Mouse (Mus musculus): Measurements from ENCODE around the gene C9orf72. TPM values are rescaled to one million over a fixed set of nuclear protein-coding genes. Genes with fewer than 3 reads are reported as not detected.
A peak's percentile ranks its signal among the peaks of the same experiment; 100 is the strongest.

Gene C9orf72
- polyA plus RNA-seq, 1 experiment from 2014 or later = 12.9 TPM

GRCm38 (mm10) chr4:35225141-35225733, 738 bp downstream of the C9orf72 start:
- Histone ChIP-seq H3K4me1 (ENCODE audit: control insufficient read depth, insufficient read depth, low read length) (0 out of 2 replicates have a peak, but pooled peaks cover 4% of the 10 kb centered on the region), H3K36me3 (ENCODE audit: control insufficient read depth, insufficient read depth, low read length) (no peaks in the 10 kb centered on the region), H3K4me3 (replicated peaks; ENCODE audit: low read length) (peak overlapping the region; percentile 98), H3K4me2 (ENCODE audit: low read depth, low read length) (peak overlapping the region; percentile 83), H3K9me3 (replicated peaks; ENCODE audit: control insufficient read depth, low read length) (no peaks in the 10 kb centered on the region), H3K27ac (ENCODE audit: low read length) (peak overlapping the region; percentile 80; the same call in 1 of the 2 replicates), H3K27me3 (ENCODE audit: control insufficient read depth, insufficient read depth, low read length) (no peaks in the 10 kb centered on the region), H3K9ac (ENCODE audit: low read length) (peak overlapping the region; percentile 96)
- under 1% methylated on average over 38 of the region's 40 CpGs for WGBS
- ATAC-seq (ENCODE audit: insufficient read depth, low FRiP score) = peak; percentile 61

- 0 out of 2 replicates have a peak, but pooled peaks cover 4% of the 10 kb centered on the region for H3K4me1 ChIP-seq (ENCODE audit: control insufficient read depth, insufficient read depth, low read length)
- no peaks in the 10 kb centered on the region for H3K9me3 ChIP-seq (replicated peaks; ENCODE audit: control insufficient read depth, low read length)
- no peak overlapping the region for H3K4me3 ChIP-seq (replicated peaks; ENCODE audit: low read length)
- no peak overlapping the region for H3K27ac ChIP-seq (ENCODE audit: low read length)
- no peaks in the 10 kb centered on the region for H3K36me3 ChIP-seq (ENCODE audit: control insufficient read depth, insufficient read depth, low read length)
- no peak overlapping the region for H3K4me2 ChIP-seq (ENCODE audit: low read depth, low read length)
- H3K27me3 ChIP-seq (ENCODE audit: control insufficient read depth, insufficient read depth, low read length) = no peaks in the 10 kb centered on the region
- 88% methylated on average over 4 of the region's 4 CpGs for WGBS
- no peak overlapping the region for H3K9ac ChIP-seq (ENCODE audit: low read length)
- no peak for ATAC-seq (ENCODE audit: insufficient read depth, low FRiP score)
Measured at GRCm38 (mm10) chr4:35224101-35224500, 1.9 kb downstream of the C9orf72 start.

GRCm38 (mm10) chr4:35223376-35223988, 2.5 kb downstream of the C9orf72 start:
- Histone ChIP-seq H3K27me3 (ENCODE audit: control insufficient read depth, insufficient read depth, low read length) (no peaks in the 10 kb centered on the region), H3K4me3 (replicated peaks; ENCODE audit: low read length) (no peak overlapping the region), H3K9ac (ENCODE audit: low read length) (no peak overlapping the region), H3K27ac (ENCODE audit: low read length) (no peak overlapping the region), H3K4me2 (ENCODE audit: low read depth, low read length) (no peak overlapping the region), H3K9me3 (replicated peaks; ENCODE audit: control insufficient read depth, low read length) (no peaks in the 10 kb centered on the region), H3K4me1 (ENCODE audit: control insufficient read depth, insufficient read depth, low read length) (0 out of 2 replicates have a peak, but pooled peaks cover 4% of the 10 kb centered on the region), H3K36me3 (ENCODE audit: control insufficient read depth, insufficient read depth, low read length) (no peaks in the 10 kb centered on the region)
- no peak for ATAC-seq (ENCODE audit: insufficient read depth, low FRiP score)
- 76% methylated on average over 5 of the region's 5 CpGs for WGBS

- Histone ChIP-seq H3K27ac (ENCODE audit: low read length) (no peak overlapping the region), H3K27me3 (ENCODE audit: control insufficient read depth, insufficient read depth, low read length) (no peaks in the 10 kb centered on the region), H3K9ac (ENCODE audit: low read length) (no peak overlapping the region), H3K4me1 (ENCODE audit: control insufficient read depth, insufficient read depth, low read length) (0 out of 2 replicates have a peak, but pooled peaks cover 4% of the 10 kb centered on the region), H3K4me2 (ENCODE audit: low read depth, low read length) (no peak overlapping the region), H3K4me3 (replicated peaks; ENCODE audit: low read length) (no peak overlapping the region), H3K36me3 (ENCODE audit: control insufficient read depth, insufficient read depth, low read length) (no peaks in the 10 kb centered on the region), H3K9me3 (replicated peaks; ENCODE audit: control insufficient read depth, low read length) (no peaks in the 10 kb centered on the region)
- ATAC-seq (ENCODE audit: insufficient read depth, low FRiP score) = no peak
- WGBS = 61% methylated on average over 4 of the region's 4 CpGs
Measured at GRCm38 (mm10) chr4:35221903-35222302, 4.1 kb downstream of the C9orf72 start.

GRCm38 (mm10) chr4:35221131-35221530, 4.8 kb downstream of the C9orf72 start:
- H3K27me3 ChIP-seq (ENCODE audit: control insufficient read depth, insufficient read depth, low read length) = no peaks in the 10 kb centered on the region
- H3K4me2 ChIP-seq (ENCODE audit: low read depth, low read length) = no peak overlapping the region
- WGBS = 42% methylated on average over 2 of the region's 2 CpGs
- H3K36me3 ChIP-seq (ENCODE audit: control insufficient read depth, insufficient read depth, low read length) = no peaks in the 10 kb centered on the region
- no peak overlapping the region for H3K4me3 ChIP-seq (replicated peaks; ENCODE audit: low read length)
- no peak for ATAC-seq (ENCODE audit: insufficient read depth, low FRiP score)
- H3K27ac ChIP-seq (ENCODE audit: low read length) = no peak overlapping the region
- no peaks in the 10 kb centered on the region for H3K9me3 ChIP-seq (replicated peaks; ENCODE audit: control insufficient read depth, low read length)
- 0 out of 2 replicates have a peak, but pooled peaks cover 4% of the 10 kb centered on the region for H3K4me1 ChIP-seq (ENCODE audit: control insufficient read depth, insufficient read depth, low read length)
- H3K9ac ChIP-seq (ENCODE audit: low read length) = no peak overlapping the region

GRCm38 (mm10) chr4:35220108-35220731, 5.8 kb downstream of the C9orf72 start:
- Histone ChIP-seq H3K9me3 (replicated peaks; ENCODE audit: control insufficient read depth, low read length) (no peaks in the 10 kb centered on the region), H3K27me3 (ENCODE audit: control insufficient read depth, insufficient read depth, low read length) (no peaks in the 10 kb centered on the region), H3K27ac (ENCODE audit: low read length) (no peak overlapping the region), H3K4me2 (ENCODE audit: low read depth, low read length) (no peak overlapping the region), H3K9ac (ENCODE audit: low read length) (no peak overlapping the region), H3K36me3 (ENCODE audit: control insufficient read depth, insufficient read depth, low read length) (0 out of 2 replicates have a peak, but pooled peaks cover 8% of the 10 kb centered on the region), H3K4me1 (ENCODE audit: control insufficient read depth, insufficient read depth, low read length) (0 out of 2 replicates have a peak, but pooled peaks cover 4% of the 10 kb centered on the region), H3K4me3 (replicated peaks; ENCODE audit: low read length) (no peak overlapping the region)
- WGBS = 64% methylated on average over 6 of the region's 6 CpGs
- ATAC-seq (ENCODE audit: insufficient read depth, low FRiP score) = no peak

- H3K4me3 ChIP-seq (replicated peaks; ENCODE audit: low read length) = no peak overlapping the region
- no peaks in the 10 kb centered on the region for H3K36me3 ChIP-seq (ENCODE audit: control insufficient read depth, insufficient read depth, low read length)
- no peaks in the 10 kb centered on the region for H3K4me1 ChIP-seq (ENCODE audit: control insufficient read depth, insufficient read depth, low read length)
- no peak overlapping the region for H3K4me2 ChIP-seq (ENCODE audit: low read depth, low read length)
- H3K27me3 ChIP-seq (ENCODE audit: control insufficient read depth, insufficient read depth, low read length) = no peaks in the 10 kb centered on the region
- ATAC-seq (ENCODE audit: insufficient read depth, low FRiP score) = peak; percentile 10; the same call in 1 of the 2 replicates
- H3K27ac ChIP-seq (ENCODE audit: low read length) = no peak overlapping the region
- no peak overlapping the region for H3K9ac ChIP-seq (ENCODE audit: low read length)
- no peaks in the 10 kb centered on the region for H3K9me3 ChIP-seq (replicated peaks; ENCODE audit: control insufficient read depth, low read length)
- WGBS = 52% methylated on average over 7 of the region's 7 CpGs
Measured at GRCm38 (mm10) chr4:35204659-35205058, 21.3 kb downstream of the C9orf72 start.

- Histone ChIP-seq H3K9me3 (replicated peaks; ENCODE audit: control insufficient read depth, low read length) (no peaks in the 10 kb centered on the region), H3K4me1 (ENCODE audit: control insufficient read depth, insufficient read depth, low read length) (no peaks in the 10 kb centered on the region), H3K27ac (ENCODE audit: low read length) (no peak overlapping the region), H3K27me3 (ENCODE audit: control insufficient read depth, insufficient read depth, low read length) (no peaks in the 10 kb centered on the region), H3K9ac (ENCODE audit: low read length) (no peak overlapping the region), H3K4me3 (replicated peaks; ENCODE audit: low read length) (no peak overlapping the region), H3K4me2 (ENCODE audit: low read depth, low read length) (no peak overlapping the region), H3K36me3 (ENCODE audit: control insufficient read depth, insufficient read depth, low read length) (no peaks in the 10 kb centered on the region)
- 89% methylated on average over 2 of the region's 2 CpGs for WGBS
- ATAC-seq (ENCODE audit: insufficient read depth, low FRiP score) = 0 out of 2 replicates have a peak, but pooled peaks have one; percentile 50
Measured at GRCm38 (mm10) chr4:35203724-35204123, 22.3 kb downstream of the C9orf72 start.

- no peak overlapping the region for H3K27ac ChIP-seq (ENCODE audit: low read length)
- H3K4me3 ChIP-seq (replicated peaks; ENCODE audit: low read length) = no peak overlapping the region
- H3K4me1 ChIP-seq (ENCODE audit: control insufficient read depth, insufficient read depth, low read length) = no peaks in the 10 kb centered on the region
- H3K36me3 ChIP-seq (ENCODE audit: control insufficient read depth, insufficient read depth, low read length) = no peaks in the 10 kb centered on the region
- H3K4me2 ChIP-seq (ENCODE audit: low read depth, low read length) = no peak overlapping the region
- no peak overlapping the region for H3K9ac ChIP-seq (ENCODE audit: low read length)
- WGBS = 85% methylated on average over 5 of the region's 5 CpGs
- H3K9me3 ChIP-seq (replicated peaks; ENCODE audit: control insufficient read depth, low read length) = no peaks in the 10 kb centered on the region
- ATAC-seq (ENCODE audit: insufficient read depth, low FRiP score) = no peak
- H3K27me3 ChIP-seq (ENCODE audit: control insufficient read depth, insufficient read depth, low read length) = no peaks in the 10 kb centered on the region
Measured at GRCm38 (mm10) chr4:35201700-35202099, 24.3 kb downstream of the C9orf72 start.

Measured in stomach, embryonic 16.5 days (tissue).